Mouse (Mus musculus) intestine, postnatal 0 days (tissue): ENCODE measurements at regions not wholly inside any gene's neighbourhood (a gene's known extent, or its start where the extent isn't known, plus 50 kb on each side); places are given as distances from the start of the nearest gene placed in this dataset.

Experiments used
- ATAC-seq: fragments of 200-750 bp; cut with Nextera tagmentation; 2 replicates; pipeline ENCODE4 v1.8.0; 2017; ENCODE audit warnings: mild to moderate bottlenecking, moderate TSS enrichment, moderate library complexity
- H3K27ac ChIP-seq: fragments of 300-500 bp; sonication (generic); 2 replicates; pipeline ENCODE4 v1.5.1; 2014; ENCODE audit warnings: mild to moderate bottlenecking, low read depth, low read length, moderate library complexity
- H3K27me3 ChIP-seq: fragments of 300-500 bp; sonication (generic); replicated peaks from 2 replicates; pipeline ENCODE4 v1.6.1; 2014; ENCODE audit warnings: low read length, mixed read lengths; ENCODE audit not compliant: control insufficient read depth, insufficient read depth
- H3K36me3 ChIP-seq: fragments of 300-500 bp; sonication (generic); 2 replicates; pipeline ENCODE4 v1.6.1; 2014; ENCODE audit warnings: mild to moderate bottlenecking, moderate library complexity; ENCODE audit not compliant: control insufficient read depth, insufficient read depth
- H3K4me1 ChIP-seq: fragments of 300-500 bp; sonication (generic); replicated peaks from 2 replicates; pipeline ENCODE4 v1.6.1; 2014; ENCODE audit warnings: antibody characterized with exemption, low read length, mixed read lengths; ENCODE audit not compliant: control insufficient read depth, insufficient read depth
- H3K4me2 ChIP-seq: fragments of 300-500 bp; sonication (generic); replicated peaks from 2 replicates; pipeline ENCODE4 v1.6.1; 2014; ENCODE audit warnings: low read depth, mild to moderate bottlenecking, moderate library complexity
- H3K4me3 ChIP-seq: fragments of 300-500 bp; sonication (generic); 2 replicates; pipeline ENCODE4 v1.5.1; 2014; ENCODE audit warnings: low read depth, low read length
- H3K9ac ChIP-seq: fragments of 300-500 bp; sonication (generic); 2 replicates; pipeline ENCODE4 v1.6.1; 2014; ENCODE audit warnings: mild to moderate bottlenecking, low read depth, low read length
- H3K9me3 ChIP-seq: fragments of 300-500 bp; sonication (generic); 2 replicates; pipeline ENCODE4 v1.6.1; 2016; ENCODE audit warnings: mixed run types; ENCODE audit not compliant: control insufficient read depth
- CTCF ChIP-seq: sonication (generic); IDR thresholded peaks from 2 replicates; pipeline ENCODE4 v1.5.1; 2016; ENCODE audit warnings: low read depth, mild to moderate bottlenecking, control low read depth, antibody characterized with exemption, moderate library complexity
- WGBS: fragments of 180-500 bp; shearing (Covaris S2); extraction: QIAGEN DNeasy Blood & Tissue Kit; methylation state at CpG from one replicate; pipeline ENCODE4 v1.1.7; 2014; 5-methylcytosine and 5-hydroxymethylcytosine counted together

GRCm38 (mm10) chr2:128217784-128218467 lies 92.1 kb downstream of the Bcl2l11 start:
- Histone ChIP-seq H3K9me3 (no peaks in the 10 kb centered on the region; the same call in 1 of the 2 replicates), H3K4me1 (no peaks in the 10 kb centered on the region), H3K27me3 (no peaks in the 10 kb centered on the region), H3K4me3 (no peak overlapping the region), H3K9ac (no peak overlapping the region), H3K27ac (no peak overlapping the region), H3K4me2 (no peak overlapping the region), H3K36me3 (no peaks in the 10 kb centered on the region)
- WGBS: 58% methylated on average over 7 of the region's 7 CpGs
- ATAC-seq: no peak
- no peak for TF ChIP-seq CTCF

- H3K9me3 ChIP-seq: no peaks in the 10 kb centered on the region; the same call in 1 of the 2 replicates
- 76% methylated on average over 4 of the region's 4 CpGs for WGBS
- H3K27ac ChIP-seq: no peak overlapping the region
- no peaks in the 10 kb centered on the region for H3K27me3 ChIP-seq
- H3K4me2 ChIP-seq: no peak overlapping the region
- TF ChIP-seq CTCF: no peak
- ATAC-seq: no peak
- H3K9ac ChIP-seq: no peak overlapping the region
- H3K4me1 ChIP-seq: no peaks in the 10 kb centered on the region
- no peaks in the 10 kb centered on the region for H3K36me3 ChIP-seq
- no peak overlapping the region for H3K4me3 ChIP-seq
Observed at GRCm38 (mm10) chr2:128218961-128219360, 93.1 kb downstream of the Bcl2l11 start.

GRCm38 (mm10) chr2:128221055-128221454 lies 95.2 kb downstream of the Bcl2l11 start:
- Histone ChIP-seq H3K4me2 (no peak overlapping the region), H3K9ac (no peak overlapping the region), H3K4me3 (no peak overlapping the region), H3K4me1 (no peaks in the 10 kb centered on the region), H3K9me3 (no peaks in the 10 kb centered on the region; the same call in 1 of the 2 replicates), H3K27ac (no peak overlapping the region), H3K36me3 (no peaks in the 10 kb centered on the region), H3K27me3 (no peaks in the 10 kb centered on the region)
- no peak for ATAC-seq
- 70% methylated on average over 1 of the region's 1 CpGs for WGBS
- no peak for TF ChIP-seq CTCF

GRCm38 (mm10) chr2:128221657-128222056 lies 95.8 kb downstream of the Bcl2l11 start:
- Histone ChIP-seq H3K4me1 (no peaks in the 10 kb centered on the region), H3K36me3 (no peaks in the 10 kb centered on the region), H3K9me3 (no peaks in the 10 kb centered on the region; the same call in 1 of the 2 replicates), H3K4me3 (no peak overlapping the region), H3K27me3 (no peaks in the 10 kb centered on the region), H3K4me2 (no peak overlapping the region), H3K27ac (no peak overlapping the region), H3K9ac (no peak overlapping the region)
- no peak for TF ChIP-seq CTCF
- no peak for ATAC-seq
- WGBS: 90% methylated on average over 4 of the region's 4 CpGs

GRCm38 (mm10) chr2:128226465-128227047 lies 100.7 kb downstream of the Bcl2l11 start:
- Histone ChIP-seq H3K4me3 (no peak overlapping the region), H3K9me3 (no peaks in the 10 kb centered on the region), H3K4me1 (no peaks in the 10 kb centered on the region), H3K4me2 (no peak overlapping the region), H3K9ac (no peak overlapping the region), H3K27ac (no peak overlapping the region), H3K36me3 (no peaks in the 10 kb centered on the region), H3K27me3 (no peaks in the 10 kb centered on the region)
- 95% methylated on average over 9 of the region's 9 CpGs for WGBS
- TF ChIP-seq CTCF: no peak
- no peak for ATAC-seq

- Histone ChIP-seq H3K9ac (no peak overlapping the region), H3K9me3 (no peaks in the 10 kb centered on the region), H3K27me3 (no peaks in the 10 kb centered on the region), H3K4me2 (no peak overlapping the region), H3K4me3 (no peak overlapping the region), H3K27ac (no peak overlapping the region), H3K36me3 (no peaks in the 10 kb centered on the region), H3K4me1 (0 out of 2 replicates have a peak, but pooled peaks cover 3% of the 10 kb centered on the region)
- 92% methylated on average over 4 of the region's 4 CpGs for WGBS
- no peak for ATAC-seq
- TF ChIP-seq CTCF: no peak
Observed at GRCm38 (mm10) chr2:128229730-128230129, 103.9 kb downstream of the Bcl2l11 start.
